Mouse (Mus musculus) heart, embryonic 11.5 days (tissue): ENCODE results near the gene Aes. TPM values are rescaled to one million over a fixed set of nuclear protein-coding genes. Genes with fewer than 3 reads are reported as not detected.

Experiments
- ATAC-seq: fragments of 200-750 bp; cut with Nextera tagmentation; replicated peaks from 2 replicates; pipeline ENCODE4 v1.8.0; 2017; ENCODE audit warnings: moderate library complexity; ENCODE audit not compliant: insufficient number of reproducible peaks, low FRiP score, low TSS enrichment
- H3K27ac ChIP-seq: fragments of 300-500 bp; sonication (generic); 2 replicates; pipeline ENCODE4 v1.5.1; 2014; ENCODE audit warnings: mild to moderate bottlenecking, low read depth, low read length
- H3K27me3 ChIP-seq: fragments of 300-500 bp; sonication (generic); 2 replicates; pipeline ENCODE4 v1.6.1; 2014; ENCODE audit warnings: mild to moderate bottlenecking, low read length, mixed read lengths; ENCODE audit not compliant: control insufficient read depth, insufficient read depth
- H3K36me3 ChIP-seq: fragments of 300-500 bp; sonication (generic); 2 replicates; pipeline ENCODE4 v1.6.1; 2014; ENCODE audit warnings: mild to moderate bottlenecking, low read length, moderate library complexity, mixed read lengths; ENCODE audit not compliant: control insufficient read depth, insufficient read depth
- H3K4me1 ChIP-seq: fragments of 300-500 bp; sonication (generic); 2 replicates; pipeline ENCODE4 v1.6.1; 2014; ENCODE audit warnings: low read length; ENCODE audit not compliant: control insufficient read depth, insufficient read depth
- H3K4me2 ChIP-seq: fragments of 300-500 bp; sonication (generic); 2 replicates; pipeline ENCODE4 v1.6.1; 2014; ENCODE audit warnings: mild to moderate bottlenecking, moderate library complexity
- H3K4me3 ChIP-seq: fragments of 300-500 bp; sonication (generic); 2 replicates; pipeline ENCODE4 v1.5.1; 2014; ENCODE audit warnings: low read depth, low read length
- H3K9ac ChIP-seq: fragments of 300-500 bp; sonication (generic); 2 replicates; pipeline ENCODE4 v1.6.1; 2014; ENCODE audit warnings: mild to moderate bottlenecking, low read depth, low read length, moderate library complexity
- H3K9me3 ChIP-seq: fragments of 300-500 bp; sonication (generic); replicated peaks from 2 replicates; pipeline ENCODE4 v1.6.1; 2016; ENCODE audit warnings: low read length; ENCODE audit not compliant: control insufficient read depth
- WGBS: fragments of 180-500 bp; shearing (Covaris S2); extraction: QIAGEN DNeasy Blood & Tissue Kit; methylation state at CpG from one replicate; pipeline ENCODE4 v1.1.7; 2014; ENCODE audit not compliant: insufficient replicate concordance; 5-methylcytosine and 5-hydroxymethylcytosine counted together
- polyA plus RNA-seq: library from polyadenylated mRNA; unstranded; fragments of >200 nt; fragmentation: Nextera tagmentation; extraction: Ambion mirVana; gene quantifications from 2 replicates; pipeline ENCODE4 v1.2.1, GENCODE M21; 2014

Aes gene
- polyA plus RNA-seq, 1 experiment from 2014 or later, result 481 TPM

- no peaks in the 10 kb centered on the region for H3K9me3 ChIP-seq
- peaks cover 11% of the 10 kb centered on the region for H3K36me3 ChIP-seq
- peak overlapping the region; percentile 100 for H3K9ac ChIP-seq
- peaks cover 44% of the 10 kb centered on the region for H3K4me1 ChIP-seq
- H3K27me3 ChIP-seq, result no peaks in the 10 kb centered on the region
- peak overlapping the region; percentile 96 for H3K4me2 ChIP-seq
- no peak for ATAC-seq
- H3K27ac ChIP-seq, result peak overlapping the region; percentile 92
- peak overlapping the region; percentile 98 for H3K4me3 ChIP-seq
- 6% methylated on average over 16 of the region's 16 CpGs for WGBS
Observed at GRCm38 (mm10) chr10:81560719-81561459, 1.6 kb downstream of the Aes start.

DNA sequence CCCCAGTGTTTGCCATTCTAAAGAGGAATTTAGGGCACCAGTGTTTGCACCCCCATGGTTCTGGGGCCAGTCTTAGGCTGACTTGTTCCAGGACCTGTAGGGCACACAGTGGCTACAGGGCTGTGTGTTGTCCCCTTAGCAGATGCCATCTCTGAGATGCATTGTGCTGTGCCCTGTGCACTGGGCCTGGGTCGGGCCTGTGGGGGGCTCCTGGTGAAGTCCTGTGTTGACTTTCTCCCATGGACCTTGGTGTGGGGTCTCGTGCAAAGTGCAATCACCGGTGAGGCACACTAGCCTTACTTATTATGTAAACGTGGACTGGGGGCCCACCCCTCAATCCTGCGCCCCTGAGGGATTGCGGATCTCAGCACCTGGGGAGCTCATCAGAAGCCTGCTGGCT is 3.1 kb downstream of the Aes start:
- H3K4me1 ChIP-seq, result peaks cover 44% of the 10 kb centered on the region
- no peak overlapping the region for H3K4me3 ChIP-seq
- peaks cover 18% of the 10 kb centered on the region for H3K36me3 ChIP-seq
- peak overlapping the region; percentile 9; the same call in 1 of the 2 replicates for H3K4me2 ChIP-seq
- H3K27me3 ChIP-seq, result 0 out of 2 replicates have a peak, but pooled peaks cover 3% of the 10 kb centered on the region
- 74% methylated on average over 6 of the region's 6 CpGs for WGBS
- no peak for ATAC-seq
- H3K27ac ChIP-seq, result peak overlapping the region; percentile 18; the same call in 1 of the 2 replicates
- no peak overlapping the region for H3K9ac ChIP-seq
- H3K9me3 ChIP-seq, result no peaks in the 10 kb centered on the region

- peak overlapping the region; percentile 49 for H3K9ac ChIP-seq
- peak overlapping the region; percentile 4 for H3K27ac ChIP-seq
- H3K4me2 ChIP-seq, result peak overlapping the region; percentile 59
- no peaks in the 10 kb centered on the region for H3K9me3 ChIP-seq
- H3K4me1 ChIP-seq, result peaks cover 51% of the 10 kb centered on the region
- peaks cover 18% of the 10 kb centered on the region for H3K36me3 ChIP-seq
- no peak for ATAC-seq
- WGBS, result 31% methylated on average over 6 of the region's 6 CpGs
- H3K4me3 ChIP-seq, result peak overlapping the region; percentile 28; the same call in 1 of the 2 replicates
- H3K27me3 ChIP-seq, result 0 out of 2 replicates have a peak, but pooled peaks cover 3% of the 10 kb centered on the region
Observed at GRCm38 (mm10) chr10:81563481-81563880, 4.2 kb downstream of the Aes start.

GRCm38 (mm10) chr10:81564216-81564615 is 4.9 kb downstream of the Aes start:
- Histone ChIP-seq H3K27ac (peak overlapping the region; percentile 4; the same call in 1 of the 2 replicates), H3K4me3 (peak overlapping the region; percentile 28; the same call in 1 of the 2 replicates), H3K27me3 (0 out of 2 replicates have a peak, but pooled peaks cover 3% of the 10 kb centered on the region), H3K9me3 (no peaks in the 10 kb centered on the region), H3K9ac (peak overlapping the region; percentile 55; the same call in 1 of the 2 replicates), H3K4me1 (peaks cover 58% of the 10 kb centered on the region), H3K4me2 (peak overlapping the region; percentile 59), H3K36me3 (peaks cover 18% of the 10 kb centered on the region)
- 3% methylated on average over 10 of the region's 10 CpGs for WGBS
- ATAC-seq, result no peak

DNA sequence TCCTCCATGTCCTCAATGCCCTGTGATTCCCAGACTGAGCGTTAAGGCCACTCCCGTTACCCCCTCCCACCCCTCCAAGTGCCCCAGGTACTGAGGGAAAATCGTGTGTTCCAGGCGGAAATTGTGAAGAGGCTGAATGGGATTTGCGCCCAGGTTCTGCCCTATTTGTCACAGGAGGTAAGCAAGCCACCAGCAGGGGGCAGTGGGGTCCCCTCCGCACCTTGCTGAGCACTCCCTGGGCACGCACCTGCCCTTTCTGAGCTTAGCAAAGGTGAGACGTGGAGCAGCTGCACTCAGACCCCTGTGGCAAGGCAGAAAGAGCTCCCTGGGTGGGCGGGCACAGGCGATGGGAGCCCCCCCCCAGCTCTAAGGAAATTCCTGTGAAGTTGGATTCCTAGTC is 5.4 kb downstream of the Aes start:
- Histone ChIP-seq H3K9ac (no peak overlapping the region), H3K4me2 (no peak overlapping the region), H3K4me3 (no peak overlapping the region), H3K4me1 (peaks cover 63% of the 10 kb centered on the region), H3K27me3 (0 out of 2 replicates have a peak, but pooled peaks cover 3% of the 10 kb centered on the region), H3K27ac (0 out of 2 replicates have a peak overlapping the region, but pooled peaks have one; percentile 4), H3K36me3 (peaks cover 18% of the 10 kb centered on the region), H3K9me3 (no peaks in the 10 kb centered on the region)
- ATAC-seq, result no peak
- WGBS, result 31% methylated on average over 10 of the region's 10 CpGs

GRCm38 (mm10) chr10:81565257-81566228 is 6.3 kb downstream of the Aes start:
- Histone ChIP-seq H3K4me3 (no peak overlapping the region), H3K36me3 (peaks cover 18% of the 10 kb centered on the region), H3K27me3 (0 out of 2 replicates have a peak, but pooled peaks cover 3% of the 10 kb centered on the region), H3K4me1 (peaks cover 71% of the 10 kb centered on the region), H3K9me3 (no peaks in the 10 kb centered on the region), H3K27ac (no peak overlapping the region), H3K9ac (no peak overlapping the region), H3K4me2 (no peak overlapping the region)
- WGBS, result 36% methylated on average over 19 of the region's 20 CpGs
- no peak for ATAC-seq

- Histone ChIP-seq H3K9me3 (no peaks in the 10 kb centered on the region), H3K4me1 (peaks cover 62% of the 10 kb centered on the region), H3K4me2 (peak overlapping the region; percentile 53), H3K9ac (peak overlapping the region; percentile 64), H3K27ac (peak overlapping the region; percentile 94), H3K27me3 (peaks cover 9% of the 10 kb centered on the region; the same call in 1 of the 2 replicates), H3K4me3 (no peak overlapping the region), H3K36me3 (peaks cover 16% of the 10 kb centered on the region)
- 13% methylated on average over 16 of the region's 16 CpGs for WGBS
- no peak; the same call in 1 of the 2 replicates for ATAC-seq
Observed at GRCm38 (mm10) chr10:81568381-81569191, 9.3 kb downstream of the Aes start.
